Mouse (Mus musculus) heart, adult 2 months (tissue): ENCODE measurements around the gene Vmp1. TPM values are rescaled to one million over a fixed set of nuclear protein-coding genes. Genes with fewer than 3 reads are reported as not detected.

Source experiments
- DNase-seq, 2 experiments: peaks; one replicate each; pipeline ENCODE4 v3.0.0; 2021
- H3K27ac ChIP-seq: fragments of 200-600 bp; 2 replicates; pipeline ENCODE4 v1.8.1; 2022
- H3K27me3 ChIP-seq: fragments of 200-500 bp; 2 replicates; pipeline ENCODE4 v1.6.1; 2012; ENCODE audit warnings: mild to moderate bottlenecking, low read length, inconsistent platforms, mixed read lengths; ENCODE audit not compliant: control insufficient read depth, insufficient read depth
- H3K36me3 ChIP-seq: fragments of 200-500 bp; 2 replicates; pipeline ENCODE4 v1.6.1; 2012; ENCODE audit warnings: low read length, inconsistent platforms; ENCODE audit not compliant: control insufficient read depth, insufficient read depth
- H3K4me1 ChIP-seq: fragments of 200-500 bp; 2 replicates; pipeline ENCODE4 v1.6.1; 2011; ENCODE audit warnings: low read length; ENCODE audit not compliant: control insufficient read depth, insufficient read depth
- H3K4me3 ChIP-seq: fragments of 200-600 bp; 2 replicates; pipeline ENCODE4 v1.8.1; 2022
- H3K79me2 ChIP-seq: fragments of 200-500 bp; replicated peaks from 2 replicates; pipeline ENCODE4 v1.6.1; 2012; ENCODE audit warnings: mild to moderate bottlenecking, inconsistent platforms, low read length, moderate library complexity, mixed read lengths; ENCODE audit not compliant: control insufficient read depth, insufficient read depth
- H3K9ac ChIP-seq: fragments of 200-500 bp; 2 replicates; pipeline ENCODE4 v1.6.1; 2012; ENCODE audit warnings: low read depth, mild to moderate bottlenecking, control low read depth, inconsistent platforms, low read length, mixed read lengths
- CTCF ChIP-seq: fragments of 200-600 bp; IDR thresholded peaks from 2 replicates; pipeline ENCODE4 v1.8.1; 2022; ENCODE audit warnings: antibody characterized with exemption, mild to moderate bottlenecking, moderate library complexity
- EP300 ChIP-seq: fragments of 200-500 bp; IDR thresholded peaks from 2 replicates; pipeline ENCODE4 v1.6.1; 2011; ENCODE audit warnings: low read depth, low read length, control low read depth; ENCODE audit not compliant: insufficient read depth
- POLR2A ChIP-seq: fragments of 200-500 bp; IDR thresholded peaks from 2 replicates; pipeline ENCODE4 v1.6.1; 2011; ENCODE audit warnings: mild to moderate bottlenecking, low read depth, low read length, control low read depth; ENCODE audit not compliant: insufficient read depth
- WGBS: fragments of 180-500 bp; shearing (Covaris S2); methylation state at CpG from one replicate; pipeline ENCODE4 v1.1.7; 2018; 5-methylcytosine and 5-hydroxymethylcytosine counted together
- intact Hi-C: fragments of 180-260 bp; cut with DNase I; formaldehyde crosslinking; loops from one replicate; pipeline ENCODE4 v1.15.1; 2025
- polyA plus RNA-seq: library from polyadenylated mRNA; depleted of rRNA; stranded (reverse); fragments of >200 nt; gene quantifications from 2 replicates; pipeline ENCODE4 v1.2.3, GENCODE M21; 2012
- total RNA-seq, 2 experiments: library from RNA; stranded (reverse); gene quantifications; 2 replicates each; pipeline ENCODE4 v1.2.3; 2021

Gene Vmp1
- total and polyA plus RNA-seq, 3 experiments, result 34.0 to 66.9 (median 58.2) TPM

GRCm38 (mm10) chr11:86607808-86608350 is 75.8 kb downstream of the Vmp1 start:
- intact Hi-C loops, result no loop called here
- H3K27me3 ChIP-seq, result no peaks in the 10 kb centered on the region
- H3K9ac ChIP-seq, result no peak overlapping the region
- no peak for TF ChIP-seq EP300
- TF ChIP-seq CTCF, result no peak
- no peak for TF ChIP-seq POLR2A
- no peaks in the 10 kb centered on the region for H3K79me2 ChIP-seq
- H3K27ac ChIP-seq, result no peak overlapping the region
- DNase-seq, result no peak
- H3K4me3 ChIP-seq, result no peak overlapping the region
- WGBS, result 76% methylated on average over 2 of the region's 2 CpGs
- no peaks in the 10 kb centered on the region for H3K4me1 ChIP-seq
- H3K36me3 ChIP-seq, result no peaks in the 10 kb centered on the region

GRCm38 (mm10) chr11:86606621-86607339 is 76.9 kb downstream of the Vmp1 start:
- H3K4me1 ChIP-seq, result no peaks in the 10 kb centered on the region
- no peaks in the 10 kb centered on the region for H3K27me3 ChIP-seq
- no peaks in the 10 kb centered on the region for H3K79me2 ChIP-seq
- DNase-seq, result no peak
- H3K36me3 ChIP-seq, result no peaks in the 10 kb centered on the region
- H3K4me3 ChIP-seq, result no peak overlapping the region
- H3K27ac ChIP-seq, result no peak overlapping the region
- no peak overlapping the region for H3K9ac ChIP-seq
- intact Hi-C loops, result no loop called here
- TF ChIP-seq CTCF, result no peak
- no peak for TF ChIP-seq POLR2A
- no peak for TF ChIP-seq EP300
- WGBS, result 84% methylated on average over 2 of the region's 2 CpGs

GRCm38 (mm10) chr11:86604732-86605520 is 78.7 kb downstream of the Vmp1 start:
- intact Hi-C loops, result no loop called here
- Histone ChIP-seq H3K27me3 (no peaks in the 10 kb centered on the region), H3K4me1 (no peaks in the 10 kb centered on the region), H3K27ac (no peak overlapping the region), H3K79me2 (no peaks in the 10 kb centered on the region), H3K9ac (no peak overlapping the region), H3K36me3 (no peaks in the 10 kb centered on the region), H3K4me3 (no peak overlapping the region)
- WGBS, result 81% methylated on average over 5 of the region's 5 CpGs
- no peak for DNase-seq
- no peak for TF ChIP-seq CTCF

GRCm38 (mm10) chr11:86604289-86604688 is 79.3 kb downstream of the Vmp1 start:
- intact Hi-C loops, result no loop called here
- Histone ChIP-seq H3K4me1 (no peaks in the 10 kb centered on the region), H3K4me3 (no peak overlapping the region), H3K27ac (no peak overlapping the region), H3K36me3 (no peaks in the 10 kb centered on the region), H3K79me2 (no peaks in the 10 kb centered on the region), H3K9ac (no peak overlapping the region), H3K27me3 (no peaks in the 10 kb centered on the region)
- no peak for DNase-seq
- no peak for TF ChIP-seq POLR2A
- WGBS, result 92% methylated on average over 3 of the region's 3 CpGs

- WGBS, result 96% methylated on average over 1 of the region's 1 CpGs
- Histone ChIP-seq H3K36me3 (no peaks in the 10 kb centered on the region), H3K27ac (no peak overlapping the region), H3K4me1 (no peaks in the 10 kb centered on the region), H3K4me3 (no peak overlapping the region), H3K79me2 (no peaks in the 10 kb centered on the region), H3K27me3 (no peaks in the 10 kb centered on the region), H3K9ac (no peak overlapping the region)
- TF ChIP-seq EP300, result no peak
- no peak for TF ChIP-seq POLR2A
- TF ChIP-seq CTCF, result no peak
- intact Hi-C loops, result no loop called here
- no peak for DNase-seq
Observed at GRCm38 (mm10) chr11:86603719-86604118, 79.9 kb downstream of the Vmp1 start.

GRCm38 (mm10) chr11:86602116-86602515 is 81.5 kb downstream of the Vmp1 start:
- Histone ChIP-seq H3K27me3 (no peaks in the 10 kb centered on the region), H3K79me2 (no peaks in the 10 kb centered on the region), H3K4me1 (no peaks in the 10 kb centered on the region), H3K36me3 (no peaks in the 10 kb centered on the region), H3K27ac (no peak overlapping the region), H3K4me3 (no peak overlapping the region), H3K9ac (no peak overlapping the region)
- no peak for DNase-seq
- 69% methylated on average over 3 of the region's 3 CpGs for WGBS
- TF ChIP-seq CTCF (no peak), POLR2A (no peak), EP300 (no peak)
- intact Hi-C loops, result no loop called here
